Mouse (Mus musculus) kidney, adult 2 months (tissue): ENCODE measurements around the gene Zfp870. TPM values are rescaled to one million over a fixed set of nuclear protein-coding genes. Genes with fewer than 3 reads are reported as not detected.

Source experiments
- DNase-seq: peaks from one replicate; pipeline ENCODE4 v3.0.0; 2021
- H3K27ac ChIP-seq: fragments of 200-500 bp; 2 replicates; pipeline ENCODE4 v1.5.1; 2012; ENCODE audit warnings: low read depth, low read length, control low read depth, inconsistent platforms; ENCODE audit not compliant: insufficient read depth
- H3K27me3 ChIP-seq: fragments of 200-500 bp; replicated peaks from 2 replicates; pipeline ENCODE4 v1.6.1; 2012; ENCODE audit warnings: mild to moderate bottlenecking, moderate library complexity, low read length, inconsistent platforms; ENCODE audit not compliant: control insufficient read depth, insufficient read depth
- H3K36me3 ChIP-seq: fragments of 200-500 bp; 2 replicates; pipeline ENCODE4 v1.6.1; 2012; ENCODE audit warnings: mild to moderate bottlenecking, moderate library complexity, low read length, inconsistent platforms; ENCODE audit not compliant: control insufficient read depth, insufficient read depth
- H3K4me1 ChIP-seq: fragments of 200-500 bp; 2 replicates; pipeline ENCODE4 v1.6.1; 2011; ENCODE audit warnings: low read length; ENCODE audit not compliant: control insufficient read depth, insufficient read depth
- H3K4me3 ChIP-seq: fragments of 200-500 bp; 2 replicates; pipeline ENCODE4 v1.5.1; 2011; ENCODE audit warnings: mild to moderate bottlenecking, low read depth, low read length, control low read depth; ENCODE audit not compliant: insufficient read depth
- CTCF ChIP-seq: fragments of 200-500 bp; conservative IDR thresholded peaks from 2 replicates; pipeline ENCODE4 v1.5.1; 2011; ENCODE audit warnings: low read depth, mild to moderate bottlenecking, control low read depth, low read length, moderate library complexity, mixed read lengths; ENCODE audit not compliant: insufficient read depth, insufficient read length
- POLR2A ChIP-seq: fragments of 200-500 bp; IDR thresholded peaks from one replicate; pipeline ENCODE4 v1.6.1; 2011; ENCODE audit warnings: low read depth, low read length, control low read depth
- WGBS: fragments of 180-500 bp; shearing (Covaris S2); methylation state at CpG from one replicate; pipeline ENCODE4 v1.1.7; 2018; 5-methylcytosine and 5-hydroxymethylcytosine counted together
- polyA plus RNA-seq: library from polyadenylated mRNA; depleted of rRNA; stranded (reverse); fragments of >200 nt; gene quantifications from 2 replicates; pipeline ENCODE4 v1.2.3, GENCODE M21; 2012

The Zfp870 gene
- polyA plus RNA-seq, 1 experiment = 1.4 TPM

DNA sequence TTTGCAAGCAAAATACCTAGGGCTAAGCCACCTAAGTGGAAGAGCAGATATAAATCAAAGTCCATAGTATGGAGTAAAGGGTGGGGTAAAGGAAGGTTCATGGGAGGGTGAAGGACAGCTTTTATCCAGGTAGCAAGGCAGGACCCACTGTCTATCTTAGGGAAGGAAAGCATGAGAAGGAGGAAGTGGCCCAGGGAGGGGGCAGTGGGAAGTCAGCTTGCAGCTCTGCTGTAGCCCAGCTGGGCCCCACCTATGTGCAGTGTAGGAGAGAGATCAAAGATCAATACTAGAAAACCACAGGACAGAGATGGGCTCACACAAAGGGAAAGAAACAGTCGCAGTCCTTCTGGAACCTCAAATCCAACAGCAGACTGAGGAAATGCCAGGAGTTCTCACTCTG lies 24.6 kb upstream of the Zfp870 start:
- H3K27ac ChIP-seq = no peak overlapping the region
- WGBS = 81% methylated on average over 1 of the region's 1 CpGs
- H3K36me3 ChIP-seq = no peaks in the 10 kb centered on the region
- TF ChIP-seq CTCF (no peak), POLR2A (no peak)
- H3K4me1 ChIP-seq = peaks cover 4% of the 10 kb centered on the region
- no peak for DNase-seq
- no peaks in the 10 kb centered on the region for H3K27me3 ChIP-seq
- no peak overlapping the region for H3K4me3 ChIP-seq

DNA sequence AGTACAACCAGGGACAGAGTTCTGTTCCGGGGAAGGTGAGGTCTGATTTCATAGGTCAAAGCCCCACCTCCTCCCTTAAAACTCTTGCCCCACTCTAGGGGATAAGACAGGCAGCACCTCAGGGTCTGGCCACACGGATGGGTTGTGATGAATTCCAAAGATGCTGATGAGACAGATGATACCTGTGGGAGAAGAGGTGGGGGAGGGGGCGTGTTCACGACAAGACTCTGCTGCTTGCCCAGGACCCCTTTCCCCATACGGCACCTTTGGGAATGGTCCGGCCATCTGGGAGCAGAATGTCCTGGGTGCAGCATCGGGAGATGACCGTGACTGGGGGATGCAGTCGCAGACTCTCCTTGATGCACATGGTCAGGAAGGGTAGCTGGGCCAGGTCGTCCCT lies 14.7 kb upstream of the Zfp870 start:
- no peaks in the 10 kb centered on the region for H3K4me1 ChIP-seq
- TF ChIP-seq CTCF = no peak
- no peak for TF ChIP-seq POLR2A
- H3K36me3 ChIP-seq = no peaks in the 10 kb centered on the region
- no peak overlapping the region for H3K27ac ChIP-seq
- DNase-seq = no peak
- H3K4me3 ChIP-seq = no peak overlapping the region
- no peaks in the 10 kb centered on the region for H3K27me3 ChIP-seq
- 67% methylated on average over 10 of the region's 10 CpGs for WGBS

DNA sequence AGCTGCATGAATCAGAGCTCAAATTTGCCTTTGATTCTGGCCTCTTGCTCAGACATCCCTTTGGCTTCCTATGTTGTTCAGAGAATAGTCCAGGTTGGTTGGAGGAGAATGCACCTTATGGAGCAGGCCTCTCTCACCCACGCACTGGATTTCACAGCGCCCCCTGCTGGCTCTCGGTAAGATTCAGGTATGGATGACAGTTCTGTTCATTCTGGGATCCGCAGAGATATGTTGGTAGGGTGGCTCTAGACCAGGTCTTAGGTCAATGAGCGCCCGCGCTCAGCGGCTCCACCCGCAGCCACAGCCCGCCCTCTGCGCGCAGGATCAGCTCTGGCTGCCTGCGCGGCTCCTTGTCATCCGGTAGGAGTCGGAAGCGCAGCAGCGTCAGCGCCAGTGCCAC lies 13.8 kb upstream of the Zfp870 start:
- no peaks in the 10 kb centered on the region for H3K27me3 ChIP-seq
- no peak overlapping the region for H3K4me3 ChIP-seq
- H3K4me1 ChIP-seq = no peaks in the 10 kb centered on the region
- no peaks in the 10 kb centered on the region for H3K36me3 ChIP-seq
- 17% methylated on average over 19 of the region's 19 CpGs for WGBS
- DNase-seq = peak; percentile 51
- TF ChIP-seq POLR2A (no peak), CTCF (peak; percentile 69)
- no peak overlapping the region for H3K27ac ChIP-seq

- TF ChIP-seq POLR2A (no peak), CTCF (peak; percentile 46)
- Histone ChIP-seq H3K27ac (no peak overlapping the region), H3K4me1 (no peaks in the 10 kb centered on the region), H3K36me3 (no peaks in the 10 kb centered on the region), H3K4me3 (no peak overlapping the region), H3K27me3 (no peaks in the 10 kb centered on the region)
- 59% methylated on average over 2 of the region's 2 CpGs for WGBS
- DNase-seq = no peak
These were observed 13.0 kb upstream of the Zfp870 start for GRCm38 (mm10) chr17:32904414-32904813.

DNA sequence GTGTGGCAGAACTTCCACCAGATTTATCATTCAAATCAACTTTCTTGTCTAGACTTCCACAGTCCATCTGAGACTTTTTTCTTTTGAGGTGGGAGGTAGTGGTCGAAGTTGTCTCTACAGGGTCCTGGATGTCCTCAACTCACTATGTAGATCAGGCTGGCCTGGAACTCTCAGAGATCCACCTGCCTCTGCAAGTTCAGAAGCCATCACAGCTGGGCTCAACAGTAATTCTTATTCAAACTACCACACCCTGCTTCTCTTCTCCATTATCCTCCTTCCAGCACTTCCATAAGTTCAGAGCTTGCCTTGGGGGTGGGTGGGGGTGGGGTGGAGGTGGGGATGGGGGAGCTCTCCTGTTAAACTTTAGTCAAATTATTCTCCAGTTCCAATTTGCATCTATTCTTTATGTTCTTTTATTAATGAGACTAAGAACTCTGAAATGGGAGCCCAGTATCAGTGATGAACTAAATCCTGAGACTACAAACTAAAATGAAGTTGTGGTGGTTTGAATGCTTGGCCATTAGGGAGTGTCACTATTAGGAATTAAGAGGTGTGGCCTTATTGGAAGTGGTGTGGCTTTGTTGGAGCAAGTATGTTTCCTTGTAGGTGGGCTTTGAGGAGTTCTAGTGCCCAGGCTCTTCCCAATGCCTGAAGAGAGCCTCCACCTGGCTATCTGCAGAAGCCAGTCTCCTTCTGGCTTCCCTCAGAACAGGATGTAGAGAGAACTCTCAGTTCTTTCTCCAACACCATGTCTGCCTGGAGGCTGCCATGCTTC lies 10.5 kb upstream of the Zfp870 start:
- no peaks in the 10 kb centered on the region for H3K36me3 ChIP-seq
- WGBS = 64% methylated on average over 1 of the region's 1 CpGs
- H3K27ac ChIP-seq = no peak overlapping the region
- H3K4me1 ChIP-seq = no peaks in the 10 kb centered on the region
- no peak overlapping the region for H3K4me3 ChIP-seq
- TF ChIP-seq CTCF = no peak
- no peak for DNase-seq
- H3K27me3 ChIP-seq = no peaks in the 10 kb centered on the region

DNA sequence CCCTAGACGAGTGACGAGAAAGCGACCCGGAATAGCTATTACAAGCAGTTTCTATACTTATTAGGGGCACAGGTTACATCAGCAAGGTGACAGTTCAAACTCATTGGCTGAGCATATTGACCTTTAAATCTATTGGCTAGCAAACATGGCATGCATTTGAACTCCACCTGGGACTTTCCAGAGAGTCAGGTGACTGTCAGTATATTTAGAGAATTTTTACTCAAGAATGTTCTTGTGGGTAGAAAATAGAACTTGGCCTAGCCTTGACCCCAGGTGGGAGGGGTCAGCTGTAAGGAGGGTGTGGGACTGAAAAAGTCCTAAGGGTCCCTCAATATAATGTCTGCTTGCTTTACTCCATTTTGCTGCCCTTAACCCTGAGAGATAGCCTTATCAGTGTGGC lies 4.0 kb upstream of the Zfp870 start:
- Histone ChIP-seq H3K27ac (no peak overlapping the region), H3K36me3 (no peaks in the 10 kb centered on the region), H3K27me3 (no peaks in the 10 kb centered on the region), H3K4me1 (no peaks in the 10 kb centered on the region), H3K4me3 (no peak overlapping the region)
- WGBS = 82% methylated on average over 4 of the region's 4 CpGs
- TF ChIP-seq POLR2A (no peak), CTCF (no peak)
- no peak for DNase-seq

- H3K4me1 ChIP-seq = no peaks in the 10 kb centered on the region
- TF ChIP-seq CTCF = no peak
- TF ChIP-seq POLR2A = no peak
- no peak overlapping the region for H3K27ac ChIP-seq
- H3K4me3 ChIP-seq = no peak overlapping the region
- no peaks in the 10 kb centered on the region for H3K27me3 ChIP-seq
- H3K36me3 ChIP-seq = no peaks in the 10 kb centered on the region
- DNase-seq = no peak
- 87% methylated on average over 3 of the region's 3 CpGs for WGBS
These were observed 2.5 kb upstream of the Zfp870 start for GRCm38 (mm10) chr17:32893901-32894300.
